Mouse (Mus musculus): ENCODE measurements around the gene Ptprd.

DNA sequence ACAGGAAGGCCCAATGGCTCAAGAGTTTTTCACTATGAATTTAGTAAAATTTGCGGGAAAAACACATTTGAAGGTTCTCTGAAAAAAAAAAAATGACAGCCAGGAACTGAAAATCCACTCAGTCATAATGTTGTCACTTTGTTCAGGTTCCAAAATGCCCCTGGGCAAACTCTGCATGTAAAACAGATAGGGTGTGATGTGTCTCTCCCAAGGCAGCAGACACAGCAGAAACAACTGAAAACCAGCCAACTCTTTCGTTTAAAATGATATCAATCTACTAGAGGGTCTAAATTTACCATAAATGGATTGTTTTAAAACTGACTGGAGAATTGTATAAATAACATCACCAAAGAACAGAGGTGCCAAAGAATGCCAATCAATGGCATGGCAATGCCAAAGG is 1925.7 kb downstream of the Ptprd start:
- TF ChIP-seq ZC3H11A (IDR thresholded peaks at IDR 0.05; ENCODE audit: borderline replicate concordance, low read depth, low read length) (no peak), MAFK (IDR thresholded peaks at IDR 0.05; ENCODE audit: insufficient read depth, low read depth, low read length) (no peak)
